10 mouse cellular contexts compared by ENCODE assay signal in the genomic region with DNA sequence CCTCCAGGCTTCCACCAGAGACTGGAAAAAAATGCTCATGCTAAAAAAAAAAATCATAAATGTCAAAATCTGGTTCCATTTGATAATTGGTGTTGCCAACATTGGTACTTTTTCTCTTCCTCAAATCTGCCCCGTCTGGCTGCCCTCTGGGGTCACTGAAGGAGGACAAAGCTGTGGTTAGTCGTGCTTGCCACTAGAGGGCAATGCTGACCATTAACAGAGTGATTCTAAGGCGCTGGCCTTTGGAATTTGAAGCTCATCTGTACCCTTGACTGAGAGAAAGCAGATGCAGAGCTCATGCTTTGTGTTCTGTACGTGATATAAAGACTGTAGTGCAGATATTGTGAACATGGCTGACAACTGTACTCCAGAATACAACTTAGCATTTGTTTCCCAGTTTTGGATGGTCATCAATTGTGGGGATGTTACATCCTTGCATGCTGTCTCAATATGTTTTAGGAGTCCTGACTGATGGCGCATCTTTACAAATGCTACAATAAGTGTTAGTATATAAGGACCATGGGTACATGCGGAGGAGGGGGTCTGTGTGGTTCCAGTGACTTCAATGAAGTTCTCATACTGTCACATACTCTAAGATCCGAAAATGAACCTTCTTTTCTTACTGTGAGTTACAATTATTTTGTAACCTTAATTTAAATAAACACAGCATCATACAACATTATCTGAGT.
DNase-seq lines count a peak whose midpoint lies in the region; ATAC-seq and TF ChIP-seq lines count a peak whose summit lies in the region.
"Had no signal": no experiment of that assay in that cellular context is flagged by ENCODE, and none has a peak within 500 bp of the region (broad histone marks: within the 10 kb centered on the region; RNA-seq: fewer than 3 reads in every experiment).

No protein-coding gene starts in this region.

- no peaks in the 10 kb centered on the region for H3K27me3 ChIP-seq in intestine, embryonic 16.5 days (replicated peaks; ENCODE audit: control insufficient read depth, insufficient read depth, low read length)
- no peaks in the 10 kb centered on the region for H3K27me3 ChIP-seq in midbrain, embryonic 14.5 days (ENCODE audit: control insufficient read depth, insufficient read depth, low read length)
- H3K27me3 ChIP-seq in testis, adult 2 months (ENCODE audit: control insufficient read depth, insufficient read depth, low read length), result no peaks in the 10 kb centered on the region
- H3K27me3 ChIP-seq: liver, embryonic 13.5 days had no signal

- TF ChIP-seq CTCF in testis, adult 2 months (IDR thresholded peaks at IDR 0.05; ENCODE audit: control insufficient read depth, insufficient read depth, insufficient replicate concordance, low read depth, low read length), result peak; percentile 68; the same call in 1 of the 2 replicates

- no peak overlapping the region for H3K9ac ChIP-seq in intestine, embryonic 16.5 days (ENCODE audit: low read depth, low read length)
- H3K9ac ChIP-seq in midbrain, embryonic 14.5 days (replicated peaks; ENCODE audit: low read length), result no peak overlapping the region
- H3K9ac ChIP-seq: liver, embryonic 13.5 days had no signal

- H3K4me3 ChIP-seq in intestine, embryonic 16.5 days (ENCODE audit: low read length), result no peak overlapping the region
- no peak overlapping the region for H3K4me3 ChIP-seq in midbrain, embryonic 14.5 days (replicated peaks; ENCODE audit: low read depth, low read length)
- H3K4me3 ChIP-seq in testis, adult 2 months (ENCODE audit: control insufficient read depth, low read depth, low read length), result no peak overlapping the region
- H3K4me3 ChIP-seq: liver, embryonic 13.5 days had no signal

- intact Hi-C loops in left cerebral cortex, postnatal 25 days (cut with DNase I), result loop anchor here (1.0 to 10.0 kb wide), 5 partner anchors 108 to 689 kb away; a partner anchor contains a TSS

- ATAC-seq in intestine, embryonic 16.5 days, result peak; percentile 83
- peak; percentile 85 for ATAC-seq in midbrain, embryonic 14.5 days (ENCODE audit: low FRiP score, low TSS enrichment)

- no peaks in the 10 kb centered on the region for H3K4me1 ChIP-seq in intestine, embryonic 16.5 days (ENCODE audit: control insufficient read depth, insufficient read depth, low read length)
- H3K4me1 ChIP-seq in midbrain, embryonic 14.5 days (ENCODE audit: control insufficient read depth, insufficient read depth, low read length), result no peaks in the 10 kb centered on the region
- H3K4me1 ChIP-seq in testis, adult 2 months (ENCODE audit: control insufficient read depth, insufficient read depth, low read length), result no peaks in the 10 kb centered on the region
- H3K4me1 ChIP-seq: liver, embryonic 13.5 days had no signal

- no peaks in the 10 kb centered on the region for H3K36me3 ChIP-seq in intestine, embryonic 16.5 days (ENCODE audit: control insufficient read depth, insufficient read depth, low read length)
- no peaks in the 10 kb centered on the region for H3K36me3 ChIP-seq in midbrain, embryonic 14.5 days (ENCODE audit: control insufficient read depth, insufficient read depth, low read length)
- H3K36me3 ChIP-seq in testis, adult 2 months (ENCODE audit: control insufficient read depth, insufficient read depth, low read length), result no peaks in the 10 kb centered on the region
- H3K36me3 ChIP-seq: G1E; liver, embryonic 13.5 days had no signal

- DNase-seq in ovary, postnatal 10 days (ENCODE audit: low spot score), result peak; percentile 9
- DNase-seq in ovary, adult 18-20 months (ENCODE audit: low spot score), result no peak
- peak; percentile 16 for DNase-seq in cerebellum, adult 8-10 months
- peak; percentile 6 to 18 for DNase-seq in frontal cortex, postnatal 25 days (ENCODE audit: low spot score in 2 of 2)
- DNase-seq in left cerebral cortex, postnatal 25 days (ENCODE audit: low spot score in 2 of 2), result peak; percentile 47 to 52
- peak; percentile 86 for DNase-seq in midbrain, embryonic 14.5 days
- DNase-seq: liver, embryonic 13.5 days had no signal

- peaks cover 3% of the 10 kb centered on the region; the same call in 1 of the 2 replicates for H3K9me3 ChIP-seq in intestine, embryonic 16.5 days (ENCODE audit: control insufficient read depth, low read length)
- 0 out of 2 replicates have a peak, but pooled peaks cover 3% of the 10 kb centered on the region for H3K9me3 ChIP-seq in midbrain, embryonic 14.5 days (ENCODE audit: control insufficient read depth, low read length)

- WGBS in intestine, embryonic 16.5 days, result 35% methylated on average over 7 of the region's 7 CpGs
- 38% methylated on average over 7 of the region's 7 CpGs for WGBS in midbrain, embryonic 14.5 days

- H3K27ac ChIP-seq in intestine, embryonic 16.5 days (ENCODE audit: low read length), result no peak overlapping the region
- no peak overlapping the region for H3K27ac ChIP-seq in midbrain, embryonic 14.5 days (replicated peaks; ENCODE audit: low read depth, low read length)
- no peak overlapping the region for H3K27ac ChIP-seq in testis, adult 2 months (ENCODE audit: control insufficient read depth, insufficient read depth, low read depth, low read length)
- H3K27ac ChIP-seq: liver, embryonic 13.5 days had no signal

- H3K4me2 ChIP-seq in intestine, embryonic 16.5 days (ENCODE audit: low read depth, low read length), result no peak overlapping the region
- no peak overlapping the region for H3K4me2 ChIP-seq in midbrain, embryonic 14.5 days (ENCODE audit: low read length)
- H3K4me2 ChIP-seq: liver, embryonic 13.5 days had no signal

- no peak for TF ChIP-seq POLR2A in testis, adult 2 months (IDR thresholded peaks at IDR 0.05; ENCODE audit: control insufficient read depth, low read depth, low read length)
